Mouse (Mus musculus) limb, embryonic 11.5 days (tissue): ENCODE results near the gene Galnt18. TPM values are rescaled to one million over a fixed set of nuclear protein-coding genes. Genes with fewer than 3 reads are reported as not detected.

Source experiments
- ATAC-seq: fragments of 200-750 bp; cut with Nextera tagmentation; 2 replicates; pipeline ENCODE4 v1.8.0; 2017; ENCODE audit warnings: low read depth; ENCODE audit not compliant: insufficient number of reproducible peaks, low FRiP score, low TSS enrichment
- DNase-seq: peaks from one replicate; pipeline ENCODE4 v3.0.0-alpha.2; 2015; ENCODE audit warnings: low spot score
- H3K27ac ChIP-seq: fragments of 300-500 bp; sonication (generic); replicated peaks from 2 replicates; pipeline ENCODE4 v1.5.1; 2014; ENCODE audit warnings: low read depth, mild to moderate bottlenecking, low read length
- H3K27me3 ChIP-seq: fragments of 300-500 bp; sonication (generic); 2 replicates; pipeline ENCODE4 v1.6.1; 2014; ENCODE audit warnings: mild to moderate bottlenecking, low read length, mixed read lengths; ENCODE audit not compliant: control insufficient read depth, insufficient read depth
- H3K36me3 ChIP-seq: fragments of 300-500 bp; sonication (generic); 2 replicates; pipeline ENCODE4 v1.6.1; 2014; ENCODE audit warnings: mild to moderate bottlenecking, low read length, moderate library complexity, mixed read lengths; ENCODE audit not compliant: control insufficient read depth, insufficient read depth
- H3K4me1 ChIP-seq: fragments of 300-500 bp; sonication (generic); 2 replicates; pipeline ENCODE4 v1.6.1; 2014; ENCODE audit warnings: low read length, mixed read lengths; ENCODE audit not compliant: control insufficient read depth, insufficient read depth
- H3K4me2 ChIP-seq: fragments of 300-500 bp; sonication (generic); 2 replicates; pipeline ENCODE4 v1.6.1; 2014; ENCODE audit warnings: low read depth, mild to moderate bottlenecking, moderate library complexity; ENCODE audit not compliant: severe bottlenecking
- H3K4me3 ChIP-seq: fragments of 300-500 bp; sonication (generic); 2 replicates; pipeline ENCODE4 v1.5.1; 2014; ENCODE audit warnings: low read depth, low read length
- H3K9ac ChIP-seq: fragments of 300-500 bp; sonication (generic); 2 replicates; pipeline ENCODE4 v1.6.1; 2014; ENCODE audit warnings: mild to moderate bottlenecking, low read length
- H3K9me3 ChIP-seq: fragments of 300-500 bp; sonication (generic); 2 replicates; pipeline ENCODE4 v1.6.1; 2016; ENCODE audit warnings: low read length; ENCODE audit not compliant: control insufficient read depth
- whole genome bisulfite sequencing: fragments of 180-500 bp; shearing (Covaris S2); extraction: QIAGEN DNeasy Blood & Tissue Kit; methylation state at CpG from one replicate; pipeline ENCODE4 v1.1.7; 2014; 5-methylcytosine and 5-hydroxymethylcytosine counted together
- polyA plus RNA-seq: library from polyadenylated mRNA; unstranded; fragments of >200 nt; fragmentation: Nextera tagmentation; extraction: Ambion mirVana; gene quantifications from 2 replicates; pipeline ENCODE4 v1.2.1, GENCODE M21; 2014

Galnt18 gene
- polyA plus RNA-seq, 1 experiment from 2014 or later: 7.0 TPM

DNA sequence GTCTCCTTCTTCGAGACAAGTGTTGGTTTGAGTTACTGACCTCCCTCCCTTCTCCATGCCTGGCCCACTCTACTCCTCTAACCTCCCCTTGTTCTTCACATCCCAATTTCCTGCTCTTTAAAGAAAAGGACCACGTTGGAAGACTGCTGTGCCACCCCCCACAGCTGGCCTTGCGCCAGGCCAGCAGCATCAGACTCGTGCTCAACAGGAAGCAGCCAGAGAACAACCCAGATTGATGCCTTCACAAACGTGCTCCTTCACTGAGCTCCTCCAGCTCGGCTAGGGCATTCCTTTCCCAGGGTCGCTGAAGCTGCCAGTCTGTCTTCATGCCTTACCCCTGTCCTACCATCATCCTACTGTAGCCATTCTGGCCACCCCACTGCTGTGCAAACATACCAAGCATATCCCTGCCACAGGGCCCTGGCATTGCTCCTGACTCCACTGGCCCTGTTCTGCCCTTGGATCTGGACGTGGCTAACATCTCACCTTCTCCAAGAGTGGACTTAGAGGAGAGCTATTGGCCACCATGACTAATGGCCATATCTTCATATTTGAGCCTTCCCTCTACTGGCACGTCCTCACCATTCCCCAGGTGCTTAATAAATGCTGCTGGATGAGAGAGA lies 13.5 kb downstream of the Galnt18 start:
- ATAC-seq: no peak
- H3K9ac ChIP-seq: no peak overlapping the region
- H3K4me2 ChIP-seq: no peak overlapping the region
- no peak for DNase-seq
- no peaks in the 10 kb centered on the region for H3K36me3 ChIP-seq
- H3K4me1 ChIP-seq: 0 out of 2 replicates have a peak, but pooled peaks cover 2% of the 10 kb centered on the region
- no peaks in the 10 kb centered on the region for H3K9me3 ChIP-seq
- H3K27me3 ChIP-seq: no peaks in the 10 kb centered on the region
- H3K4me3 ChIP-seq: no peak overlapping the region
- no peak overlapping the region for H3K27ac ChIP-seq
- 77% methylated on average over 9 of the region's 9 CpGs for WGBS

DNA sequence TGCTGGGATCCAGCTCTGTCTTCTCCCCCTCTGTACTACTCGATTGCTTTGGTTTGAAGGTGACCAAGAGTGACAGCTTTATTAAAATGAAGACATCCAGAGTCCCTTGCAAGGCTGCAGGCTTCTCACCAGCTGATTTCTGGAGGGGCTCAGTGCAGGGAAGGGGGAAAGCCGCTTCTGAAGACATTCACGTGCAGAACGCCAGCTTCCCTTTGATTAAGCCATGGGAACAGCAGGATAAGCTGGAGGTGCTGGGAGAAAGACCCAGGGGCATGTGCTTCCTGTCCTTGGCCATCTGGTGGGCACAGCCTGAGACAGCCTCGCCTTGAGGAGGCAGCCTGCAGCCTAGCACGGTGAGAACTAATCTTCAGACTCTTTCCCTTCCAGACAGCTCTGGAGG lies 17.0 kb downstream of the Galnt18 start:
- WGBS: 29% methylated on average over 6 of the region's 6 CpGs
- Histone ChIP-seq H3K4me3 (no peak overlapping the region), H3K36me3 (no peaks in the 10 kb centered on the region), H3K4me2 (no peak overlapping the region), H3K4me1 (peaks cover 2% of the 10 kb centered on the region; the same call in 1 of the 2 replicates), H3K27me3 (no peaks in the 10 kb centered on the region), H3K9ac (no peak overlapping the region), H3K9me3 (no peaks in the 10 kb centered on the region), H3K27ac (no peak overlapping the region)
- DNase-seq (no peak), ATAC-seq (no peak)

DNA sequence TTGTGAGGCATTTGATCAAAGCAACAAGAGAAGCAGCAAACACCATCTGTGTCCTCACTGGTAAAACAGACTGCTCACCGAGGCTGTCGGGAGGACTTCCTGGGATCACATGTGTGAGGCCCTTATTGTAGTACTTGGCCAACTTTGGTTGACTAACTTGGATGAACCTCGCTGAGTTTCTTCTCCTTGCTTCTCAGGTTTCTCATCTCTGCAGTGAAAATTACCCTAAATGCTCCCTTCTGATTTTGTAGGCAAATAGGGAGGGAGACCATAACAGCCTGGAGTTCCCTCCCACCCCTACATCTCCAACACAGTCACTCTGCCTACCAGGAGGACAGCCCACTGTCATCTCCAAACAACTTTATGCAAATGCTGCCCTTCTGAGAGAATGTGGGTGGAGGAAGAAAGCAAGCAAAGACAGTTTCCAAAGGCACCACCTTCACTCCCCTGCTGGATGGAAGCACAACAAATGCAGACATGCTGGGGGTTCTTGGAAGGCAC lies 31.2 kb downstream of the Galnt18 start:
- Histone ChIP-seq H3K36me3 (no peaks in the 10 kb centered on the region), H3K9me3 (no peaks in the 10 kb centered on the region), H3K9ac (no peak overlapping the region), H3K4me2 (no peak overlapping the region), H3K4me1 (no peaks in the 10 kb centered on the region), H3K27me3 (no peaks in the 10 kb centered on the region), H3K4me3 (no peak overlapping the region), H3K27ac (no peak overlapping the region)
- ATAC-seq (no peak), DNase-seq (no peak)
- 85% methylated on average over 3 of the region's 3 CpGs for WGBS

DNA sequence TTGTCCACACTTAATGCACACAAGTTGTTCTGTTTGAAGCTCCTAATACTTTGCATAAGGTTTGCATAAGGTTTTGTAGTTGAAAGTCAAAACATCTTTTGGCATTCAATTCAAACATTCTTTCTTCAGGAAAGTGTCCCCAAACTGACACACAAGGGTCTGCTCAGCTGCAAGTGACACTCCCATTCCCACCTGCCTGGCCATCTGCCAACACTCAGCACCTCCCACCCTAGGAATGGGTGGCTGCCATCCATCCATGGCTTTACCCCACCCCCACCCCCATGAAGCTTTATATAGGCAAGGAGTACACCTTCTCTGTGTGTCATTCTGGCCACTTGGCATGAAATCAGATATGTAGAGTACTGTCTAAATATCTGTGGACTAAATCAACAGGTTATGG lies 35.0 kb downstream of the Galnt18 start:
- DNase-seq (no peak), ATAC-seq (no peak)
- no peaks in the 10 kb centered on the region for H3K36me3 ChIP-seq
- H3K4me1 ChIP-seq: no peaks in the 10 kb centered on the region
- H3K27me3 ChIP-seq: no peaks in the 10 kb centered on the region
- no peak overlapping the region for H3K27ac ChIP-seq
- no peak overlapping the region for H3K9ac ChIP-seq
- no peaks in the 10 kb centered on the region for H3K9me3 ChIP-seq
- no peak overlapping the region for H3K4me2 ChIP-seq
- no peak overlapping the region for H3K4me3 ChIP-seq

DNA sequence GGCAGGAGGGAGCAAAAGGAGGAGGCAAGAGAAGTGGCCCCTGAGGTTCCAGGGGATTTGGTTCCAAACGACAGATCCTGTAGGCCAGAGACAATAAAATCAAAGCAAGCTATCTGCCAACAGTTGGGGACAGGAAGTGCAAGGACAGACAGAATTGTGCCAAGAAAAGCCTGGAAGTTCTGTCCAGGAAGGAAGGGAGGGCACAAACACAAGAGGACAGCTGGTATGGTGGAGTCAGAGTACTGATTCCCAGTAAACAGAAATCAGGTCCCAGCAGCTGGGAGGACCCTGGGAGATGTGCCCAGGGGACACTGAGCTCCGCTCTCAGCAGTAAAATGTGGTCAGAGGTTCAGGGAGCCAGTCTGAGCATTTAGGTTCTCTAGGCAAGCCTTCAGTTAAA lies 38.2 kb downstream of the Galnt18 start:
- no peak overlapping the region for H3K27ac ChIP-seq
- no peaks in the 10 kb centered on the region for H3K4me1 ChIP-seq
- H3K4me3 ChIP-seq: no peak overlapping the region
- H3K36me3 ChIP-seq: no peaks in the 10 kb centered on the region
- H3K27me3 ChIP-seq: no peaks in the 10 kb centered on the region
- no peak overlapping the region for H3K4me2 ChIP-seq
- ATAC-seq: no peak
- no peak overlapping the region for H3K9ac ChIP-seq
- 41% methylated on average over 2 of the region's 2 CpGs for WGBS
- DNase-seq: no peak
- no peaks in the 10 kb centered on the region for H3K9me3 ChIP-seq

DNA sequence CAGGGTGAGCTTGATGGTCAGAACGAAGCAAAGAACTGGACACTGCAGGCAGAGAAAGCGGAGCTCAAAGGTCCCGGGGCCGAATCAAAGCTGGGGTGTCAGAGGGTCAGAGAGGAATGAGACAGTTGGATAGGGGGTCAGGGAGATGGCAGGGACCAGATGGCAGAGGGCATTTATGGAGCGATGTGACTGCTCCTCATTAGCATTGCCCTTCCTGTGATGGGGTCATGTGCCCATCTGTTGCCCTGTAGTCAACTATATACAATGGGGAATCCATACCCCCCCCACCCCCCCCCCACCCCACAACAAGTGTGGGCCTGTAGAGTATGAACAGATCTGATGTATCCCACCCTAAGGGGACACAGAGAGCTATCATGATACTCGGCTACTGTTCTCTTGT lies 39.7 kb downstream of the Galnt18 start:
- Histone ChIP-seq H3K9me3 (no peaks in the 10 kb centered on the region), H3K4me3 (no peak overlapping the region), H3K4me1 (no peaks in the 10 kb centered on the region), H3K9ac (no peak overlapping the region), H3K27me3 (no peaks in the 10 kb centered on the region), H3K36me3 (no peaks in the 10 kb centered on the region), H3K4me2 (no peak overlapping the region), H3K27ac (no peak overlapping the region)
- no peak for DNase-seq
- ATAC-seq: no peak
- 56% methylated on average over 6 of the region's 6 CpGs for WGBS

DNA sequence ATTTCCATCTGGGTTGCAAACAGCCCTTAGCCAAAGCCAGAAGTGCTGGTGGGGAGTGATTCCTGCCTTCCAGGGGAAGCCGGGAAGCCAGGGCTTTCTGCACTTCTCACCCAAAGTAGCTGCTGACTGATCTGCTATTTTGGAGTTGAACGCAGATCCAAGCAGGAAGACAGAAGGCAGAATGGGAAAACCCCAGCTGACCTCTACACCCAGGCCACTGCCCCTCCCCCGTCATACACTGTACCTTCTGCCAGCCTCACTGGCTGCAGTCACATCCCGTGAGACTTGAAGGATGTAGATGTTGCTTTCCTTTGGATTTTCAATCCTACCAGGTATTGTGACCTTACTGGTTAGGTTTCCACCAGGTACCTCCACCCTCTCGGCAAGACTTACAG lies 40.4 kb downstream of the Galnt18 start:
- Histone ChIP-seq H3K9me3 (no peaks in the 10 kb centered on the region), H3K27me3 (no peaks in the 10 kb centered on the region), H3K9ac (no peak overlapping the region), H3K4me1 (no peaks in the 10 kb centered on the region), H3K4me2 (no peak overlapping the region), H3K36me3 (no peaks in the 10 kb centered on the region), H3K4me3 (no peak overlapping the region), H3K27ac (no peak overlapping the region)
- 54% methylated on average over 5 of the region's 5 CpGs for WGBS
- ATAC-seq: no peak
- DNase-seq: no peak

DNA sequence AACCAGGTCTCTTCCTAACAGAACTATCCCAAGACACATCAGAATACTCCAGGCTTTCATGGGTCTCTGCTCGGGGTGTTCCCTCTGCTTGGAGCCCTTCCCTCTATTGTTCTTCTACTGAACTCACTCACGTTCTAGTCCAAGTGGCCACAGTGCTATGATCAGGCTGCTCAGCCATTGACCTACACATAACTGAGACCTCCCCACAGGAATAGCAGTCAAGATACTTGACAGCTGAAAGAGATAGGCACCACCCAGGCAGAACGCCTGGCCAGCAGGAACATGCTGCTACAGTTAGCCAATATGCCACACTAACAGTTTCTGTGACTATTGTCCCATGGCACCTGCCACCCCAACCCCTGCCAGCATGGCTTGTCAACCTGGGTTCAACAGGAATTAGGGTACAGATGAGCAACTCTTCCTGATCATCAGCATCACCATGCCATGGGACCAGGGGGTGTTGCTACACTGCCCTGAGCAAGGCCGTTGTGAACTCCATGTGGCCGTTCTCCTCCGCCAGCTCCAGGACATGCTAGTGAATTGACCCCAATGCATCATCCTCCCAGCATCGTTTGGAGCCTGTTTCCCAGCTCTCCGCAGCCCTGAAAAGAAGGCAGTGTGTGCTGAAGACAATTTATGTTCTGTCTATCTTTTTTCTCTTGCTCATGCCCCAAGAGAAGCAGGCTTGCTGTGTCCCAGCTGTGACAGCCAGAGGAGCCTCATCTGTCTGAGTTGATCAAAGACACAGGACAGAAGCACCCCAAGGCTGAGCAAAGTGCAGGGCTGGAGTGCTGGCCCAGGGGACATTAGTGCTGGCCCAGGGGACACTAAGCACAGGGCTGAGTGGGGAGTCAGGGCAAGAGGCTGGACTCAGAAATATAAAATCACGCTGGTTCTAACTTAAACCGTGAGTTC lies 41.1 kb downstream of the Galnt18 start:
- Histone ChIP-seq H3K27ac (no peak overlapping the region), H3K4me1 (no peaks in the 10 kb centered on the region), H3K9me3 (no peaks in the 10 kb centered on the region), H3K4me3 (no peak overlapping the region), H3K9ac (no peak overlapping the region), H3K4me2 (no peak overlapping the region), H3K27me3 (no peaks in the 10 kb centered on the region), H3K36me3 (no peaks in the 10 kb centered on the region)
- WGBS: 61% methylated on average over 10 of the region's 10 CpGs
- DNase-seq: no peak
- ATAC-seq: no peak
